Mouse (Mus musculus) spleen, adult 2 months (tissue): ENCODE data around the gene Ube2s. TPM values are rescaled to one million over a fixed set of nuclear protein-coding genes. Genes with fewer than 3 reads are reported as not detected.
A peak's percentile ranks its signal among the peaks of the same experiment; 100 is the strongest.
"Not testable (repeated sequence)": the region's sequence is repeated elsewhere in the genome, so short reads cannot be mapped to it uniquely, and the experiment has no call there.

Experiments used
- DNase-seq, 2 experiments: peaks; one replicate each; pipeline versions ENCODE4 v3.0.0 to v3.0.0-alpha.2; 2012 to 2021; ENCODE audit warnings: low spot score in 2 of 2, low read depth in 1 of 2
- H3K27ac ChIP-seq: fragments of 200-500 bp; 2 replicates; pipeline ENCODE4 v1.5.1; 2012; ENCODE audit warnings: low read length, inconsistent platforms; ENCODE audit not compliant: insufficient read depth
- H3K27me3 ChIP-seq: fragments of 200-500 bp; 2 replicates; pipeline ENCODE4 v1.6.1; 2012; ENCODE audit warnings: mild to moderate bottlenecking, moderate library complexity, low read length, inconsistent platforms; ENCODE audit not compliant: control insufficient read depth, insufficient read depth
- H3K36me3 ChIP-seq: fragments of 200-500 bp; 2 replicates; pipeline ENCODE4 v1.6.1; 2012; ENCODE audit warnings: mild to moderate bottlenecking, low read length, inconsistent platforms; ENCODE audit not compliant: control insufficient read depth, insufficient read depth
- H3K4me1 ChIP-seq: fragments of 200-500 bp; 2 replicates; pipeline ENCODE4 v1.6.1; 2011; ENCODE audit warnings: inconsistent platforms; ENCODE audit not compliant: control insufficient read depth, insufficient read depth, insufficient read length
- H3K4me3 ChIP-seq: fragments of 200-500 bp; 2 replicates; pipeline ENCODE4 v1.5.1; 2011; ENCODE audit warnings: mild to moderate bottlenecking, inconsistent platforms; ENCODE audit not compliant: insufficient read depth, insufficient read length; ENCODE audit errors: extremely low read depth
- CTCF ChIP-seq: fragments of 200-500 bp; IDR thresholded peaks from 2 replicates; pipeline ENCODE4 v1.5.1; 2011; ENCODE audit warnings: mild to moderate bottlenecking, inconsistent platforms; ENCODE audit not compliant: insufficient read depth, insufficient read length, insufficient replicate concordance; ENCODE audit errors: extremely low read depth
- POLR2A ChIP-seq: fragments of 200-500 bp; IDR thresholded peaks from 2 replicates; pipeline ENCODE4 v1.6.1; 2011; ENCODE audit warnings: low read depth, low read length, inconsistent platforms
- WGBS: fragments of 180-500 bp; shearing (Covaris S2); methylation state at CpG from one replicate; pipeline ENCODE4 v1.1.7; 2018; 5-methylcytosine and 5-hydroxymethylcytosine counted together
- polyA plus RNA-seq: library from polyadenylated mRNA; depleted of rRNA; stranded (reverse); fragments of >200 nt; gene quantifications from 2 replicates; pipeline ENCODE4 v1.2.3, GENCODE M21; 2012

The Ube2s gene
- polyA plus RNA-seq, 1 experiment: 167 TPM

GRCm38 (mm10) chr7:4822162-4822907, 9.9 kb upstream of the Ube2s start:
- no peaks in the 10 kb centered on the region for H3K36me3 ChIP-seq
- 81% methylated on average over 6 of the region's 6 CpGs for WGBS
- no peak overlapping the region for H3K4me3 ChIP-seq
- no peaks in the 10 kb centered on the region for H3K27me3 ChIP-seq
- no peak for DNase-seq
- no peak overlapping the region for H3K27ac ChIP-seq
- no peak for TF ChIP-seq POLR2A
- TF ChIP-seq CTCF: no peak
- no peaks in the 10 kb centered on the region for H3K4me1 ChIP-seq

- Histone ChIP-seq H3K4me3 (no peak overlapping the region), H3K27ac (no peak overlapping the region), H3K4me1 (no peaks in the 10 kb centered on the region), H3K27me3 (no peaks in the 10 kb centered on the region), H3K36me3 (no peaks in the 10 kb centered on the region)
- WGBS: 88% methylated on average over 4 of the region's 4 CpGs
- TF ChIP-seq CTCF (no peak), POLR2A (no peak)
- DNase-seq: no peak
These were observed 9.3 kb upstream of the Ube2s start for GRCm38 (mm10) chr7:4821690-4822089.

- H3K27me3 ChIP-seq, DNase-seq, H3K4me3 ChIP-seq, H3K27ac ChIP-seq, H3K36me3 ChIP-seq, H3K4me1 ChIP-seq: not testable (repeated sequence)
- 86% methylated on average over 7 of the region's 7 CpGs for whole genome bisulfite sequencing
These were observed 8.5 kb upstream of the Ube2s start for GRCm38 (mm10) chr7:4820925-4821324.

- H3K27ac ChIP-seq: 0 out of 2 replicates have a peak overlapping the region, but pooled peaks have one; percentile 21
- DNase-seq: no peak
- H3K27me3 ChIP-seq: no peaks in the 10 kb centered on the region
- no peaks in the 10 kb centered on the region for H3K36me3 ChIP-seq
- no peak overlapping the region for H3K4me3 ChIP-seq
- TF ChIP-seq POLR2A (no peak), CTCF (no peak)
- H3K4me1 ChIP-seq: peaks cover 5% of the 10 kb centered on the region
These were observed 4.2 kb upstream of the Ube2s start for GRCm38 (mm10) chr7:4816559-4816958.

GRCm38 (mm10) chr7:4813105-4813791, 858 bp upstream of the Ube2s start:
- H3K27ac ChIP-seq: peak overlapping the region; percentile 92
- peaks cover 8% of the 10 kb centered on the region for H3K4me1 ChIP-seq
- peaks cover 14% of the 10 kb centered on the region for H3K36me3 ChIP-seq
- no peak for DNase-seq
- TF ChIP-seq POLR2A (no peak), CTCF (no peak)
- H3K27me3 ChIP-seq: no peaks in the 10 kb centered on the region
- peak overlapping the region; percentile 77 for H3K4me3 ChIP-seq
- 18% methylated on average over 8 of the region's 8 CpGs for WGBS

GRCm38 (mm10) chr7:4811842-4812302, 518 bp downstream of the Ube2s start:
- H3K36me3 ChIP-seq: peaks cover 22% of the 10 kb centered on the region
- no peaks in the 10 kb centered on the region for H3K27me3 ChIP-seq
- peak overlapping the region; percentile 92 for H3K27ac ChIP-seq
- 1% methylated on average over 32 of the region's 36 CpGs for WGBS
- no peak for TF ChIP-seq CTCF
- no peak for TF ChIP-seq POLR2A
- H3K4me3 ChIP-seq: peak overlapping the region; percentile 77
- DNase-seq: peak; percentile 17 to 44
- H3K4me1 ChIP-seq: peaks cover 8% of the 10 kb centered on the region

- WGBS: 28% methylated on average over 10 of the region's 10 CpGs
- not testable (repeated sequence) for H3K27ac ChIP-seq, H3K27me3 ChIP-seq, DNase-seq, H3K4me1 ChIP-seq
- peaks cover 23% of the 10 kb centered on the region for H3K36me3 ChIP-seq
- H3K4me3 ChIP-seq: peak overlapping the region; percentile 77; the same call in 1 of the 2 replicates
These were observed 1.3 kb downstream of the Ube2s start for GRCm38 (mm10) chr7:4811131-4811530.
